Mouse (Mus musculus): ENCODE measurements around the gene Kcnab1.
"Not testable (repeated sequence)": the region's sequence is repeated elsewhere in the genome, so short reads cannot be mapped to it uniquely, and the experiment has no call there.

The Kcnab1 gene

GRCm38 (mm10) chr3:65365921-65366710 lies 256.9 kb downstream of the Kcnab1 start:
- no peak for DNase-seq (ENCODE audit: low read depth, low spot score)

DNA sequence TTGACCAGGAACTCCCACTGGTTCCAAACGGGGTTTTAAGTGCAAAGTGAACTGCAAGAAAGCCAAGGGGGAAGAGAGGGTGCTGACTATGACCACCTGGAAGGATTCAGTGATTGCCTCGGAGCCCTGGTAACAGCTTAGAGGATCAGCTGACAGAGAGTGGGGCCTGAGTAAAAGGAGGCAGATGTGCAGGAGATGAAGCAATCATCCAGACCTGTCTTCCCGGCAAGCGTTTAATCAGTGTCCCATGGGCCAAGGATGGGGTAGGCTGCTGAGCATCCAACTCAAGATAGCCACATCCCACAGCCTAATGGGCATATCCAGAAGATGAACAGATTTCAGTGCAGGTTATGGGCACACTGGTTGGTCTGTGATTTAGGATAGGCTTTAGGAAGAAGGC lies 258.8 kb downstream of the Kcnab1 start:
- DNase-seq (ENCODE audit: low read depth, low spot score), result no peak

DNA sequence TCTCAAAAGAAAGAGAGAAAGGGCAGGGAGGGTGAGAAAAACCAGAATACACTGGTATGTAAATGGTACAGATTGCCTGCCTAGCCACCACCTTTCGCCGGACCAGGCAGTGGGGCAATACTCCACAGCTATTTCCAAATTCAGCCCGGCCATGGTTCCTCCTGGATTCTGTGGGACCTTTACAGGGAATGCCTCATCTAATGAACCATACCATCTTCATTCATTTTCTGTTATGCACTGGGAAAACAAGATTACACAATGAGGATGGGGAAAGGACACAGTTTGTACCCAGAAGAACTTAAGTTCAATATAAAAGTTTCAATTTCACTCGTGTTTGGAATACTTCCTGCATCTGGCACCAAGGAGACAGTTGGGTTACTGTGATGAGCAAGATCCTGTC lies 263.4 kb downstream of the Kcnab1 start:
- DNase-seq (ENCODE audit: low read depth, low spot score), result no peak

GRCm38 (mm10) chr3:65373594-65374182 lies 264.5 kb downstream of the Kcnab1 start:
- no peak for DNase-seq (ENCODE audit: low read depth, low spot score)

DNA sequence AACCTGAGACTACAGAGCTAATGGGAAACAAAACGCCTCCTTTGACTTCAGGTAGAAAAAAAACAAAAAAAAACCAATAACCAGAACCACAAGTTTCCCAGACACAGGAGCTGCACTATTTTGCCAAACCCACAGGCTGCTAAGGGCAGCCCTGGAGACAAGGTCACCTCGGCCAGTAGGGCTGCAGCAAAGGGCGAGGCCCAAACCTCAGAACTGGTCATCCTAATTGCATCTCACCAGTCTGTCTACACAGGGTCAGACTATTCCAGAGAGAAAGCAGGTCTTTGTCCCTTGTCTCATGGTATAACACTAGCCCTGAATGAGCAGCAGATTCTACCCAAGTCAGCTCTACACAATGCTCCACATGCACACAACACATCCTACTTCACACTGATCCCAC lies 265.5 kb downstream of the Kcnab1 start:
- DNase-seq (ENCODE audit: low read depth, low spot score), result no peak

DNA sequence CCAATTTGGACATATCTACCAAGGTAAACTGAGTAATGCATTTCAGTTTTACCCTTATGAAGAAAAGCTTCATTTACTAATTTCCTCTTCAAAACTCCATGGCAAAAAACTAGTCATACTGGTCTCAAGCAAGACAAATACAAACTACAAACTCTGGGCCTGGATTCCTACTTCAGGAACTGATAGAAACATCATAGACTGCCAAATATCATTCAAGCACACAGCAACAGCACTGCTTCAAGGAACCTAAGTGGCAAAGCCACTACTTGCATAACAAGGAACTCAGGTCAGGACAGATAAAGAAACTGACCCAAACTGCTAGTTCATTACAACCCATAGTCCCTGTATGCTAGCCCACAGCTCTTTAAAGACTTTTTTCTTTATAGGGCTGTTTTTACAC lies 269.5 kb downstream of the Kcnab1 start:
- no peak for DNase-seq (ENCODE audit: low read depth, low spot score)

- DNase-seq (ENCODE audit: low read depth, low spot score), result peak; percentile 35
Observed at GRCm38 (mm10) chr3:65379884-65380539, 270.8 kb downstream of the Kcnab1 start.

DNA sequence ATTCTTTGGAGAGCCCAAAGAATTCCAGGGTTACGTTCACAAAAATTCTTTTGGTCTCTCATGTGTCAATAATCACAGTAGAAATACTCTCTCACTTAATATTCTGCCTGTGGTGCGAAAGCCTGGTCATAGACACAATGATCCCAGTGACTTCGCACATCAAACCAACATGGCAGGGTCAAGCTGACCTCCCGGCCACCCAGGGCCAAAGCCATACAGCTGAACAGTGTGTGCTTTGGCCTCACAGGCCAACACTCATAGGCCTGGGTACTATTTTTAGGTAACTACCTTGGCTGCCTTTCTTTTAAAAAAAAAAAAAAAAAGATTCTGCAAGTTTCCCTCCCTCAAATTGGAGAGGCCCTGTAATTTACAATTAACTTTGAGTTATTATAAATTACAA lies 271.9 kb downstream of the Kcnab1 start:
- DNase-seq (ENCODE audit: low read depth, low spot score), result no peak

DNA sequence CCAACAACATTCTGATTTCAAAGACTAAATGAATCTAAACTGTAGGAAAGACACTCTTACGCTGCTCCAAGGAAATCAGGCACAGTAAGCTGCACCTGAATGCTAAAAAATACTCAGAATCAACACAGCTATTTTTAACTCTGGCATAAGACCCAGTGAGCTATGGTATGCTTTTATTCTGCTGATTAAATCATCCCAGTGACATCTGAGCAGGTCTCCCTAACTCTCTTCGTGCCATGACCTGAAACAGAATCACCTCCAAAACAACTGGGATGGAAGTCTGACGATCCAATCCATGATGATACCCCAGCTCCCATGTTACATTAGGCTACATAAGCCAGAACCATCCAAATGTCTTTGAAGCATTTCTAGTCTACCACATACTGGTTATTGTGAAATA lies 275.2 kb downstream of the Kcnab1 start:
- no peak for DNase-seq (ENCODE audit: low read depth, low spot score)

DNA sequence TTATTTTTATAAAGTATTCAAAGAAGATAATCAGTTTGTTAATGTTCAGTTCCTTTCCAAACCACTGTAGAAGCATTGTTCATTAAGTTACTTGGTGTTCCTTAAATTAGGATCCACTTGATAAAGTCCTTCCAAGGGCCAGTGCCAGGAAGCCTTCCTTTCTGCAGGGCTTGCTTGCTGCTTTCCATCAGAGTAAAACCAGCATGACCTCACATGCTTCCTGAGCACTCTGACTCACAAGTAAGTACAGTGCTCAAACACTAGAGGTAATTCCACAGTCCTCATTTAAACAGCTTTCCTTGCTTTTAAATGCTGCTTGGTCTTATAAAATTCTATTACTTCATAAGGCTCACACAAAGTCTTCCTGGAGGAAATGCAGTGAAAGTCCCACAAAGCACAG lies 276.6 kb downstream of the Kcnab1 start:
- no peak for DNase-seq (ENCODE audit: low read depth, low spot score)

DNA sequence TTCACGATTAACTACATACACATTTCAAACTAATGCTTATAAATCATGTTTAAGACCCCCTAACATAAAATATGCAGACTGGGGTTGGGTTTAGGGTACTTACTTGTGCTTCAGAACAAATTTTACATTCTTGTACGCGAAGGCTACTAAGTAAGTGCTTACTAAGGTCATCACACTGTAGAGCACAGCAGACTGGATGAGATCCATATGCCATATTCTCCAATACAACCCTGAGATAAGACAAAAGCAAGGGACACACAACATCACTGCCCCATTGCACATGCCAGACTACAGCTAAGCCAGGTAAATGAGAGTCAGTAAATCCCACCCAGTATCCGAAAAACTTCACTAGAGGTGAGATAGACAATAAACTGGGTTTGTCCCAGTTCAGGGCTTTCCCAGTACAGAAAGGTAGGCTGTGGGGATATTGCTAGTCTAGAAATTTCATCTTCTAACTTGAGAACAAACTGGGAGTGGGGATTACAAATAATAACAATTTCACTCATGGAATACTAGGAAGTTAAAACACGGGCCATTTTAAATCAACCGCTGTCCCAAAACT lies 282.1 kb downstream of the Kcnab1 start:
- no peak for DNase-seq (ENCODE audit: low read depth, low spot score)

- DNase-seq (ENCODE audit: low read depth, low spot score), result no peak
Observed at GRCm38 (mm10) chr3:65391784-65392420, 282.7 kb downstream of the Kcnab1 start.

GRCm38 (mm10) chr3:65392421-65392817 lies 283.2 kb downstream of the Kcnab1 start, which contains the start of gene Ssr3:
Gene Ssr3 (minus strand): TSS chr3:65392623.
- DNase-seq (ENCODE audit: low read depth, low spot score), result peak; percentile 97

- DNase-seq (ENCODE audit: low read depth, low spot score), result not testable (repeated sequence)
Observed at GRCm38 (mm10) chr3:65395111-65395510, 285.9 kb downstream of the Kcnab1 start.

DNA sequence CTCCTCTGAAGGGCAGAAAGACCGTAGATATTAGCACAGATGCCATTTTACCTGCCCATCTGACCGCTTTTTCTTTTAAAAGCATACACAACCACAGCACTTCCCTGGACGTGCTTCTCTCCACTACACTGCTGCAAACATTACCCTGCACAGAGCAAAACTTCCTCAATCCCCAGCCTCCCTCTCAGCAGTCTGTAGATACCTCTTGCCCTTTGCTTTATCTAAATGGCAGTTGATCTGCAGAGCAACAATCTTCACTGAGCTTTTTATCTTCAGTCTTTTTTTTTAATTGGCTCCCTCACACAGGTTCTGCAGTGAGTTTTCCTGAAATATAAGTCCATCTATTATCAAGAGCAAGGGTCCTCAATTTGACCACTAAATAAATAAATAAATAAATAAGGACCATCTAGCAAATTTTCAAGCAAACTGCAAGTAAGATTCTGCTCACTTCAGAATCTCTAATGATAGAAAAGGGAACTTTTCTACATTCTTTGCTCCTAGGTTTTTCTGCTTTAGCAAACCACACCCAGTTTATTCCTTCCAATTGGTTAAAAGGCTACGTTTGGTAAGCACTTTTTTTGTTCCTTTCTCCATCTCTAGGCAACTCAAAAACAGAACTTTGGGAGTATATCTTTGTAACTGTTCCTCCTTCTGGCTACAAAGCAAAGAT lies 287.8 kb downstream of the Kcnab1 start:
- no peak for DNase-seq (ENCODE audit: low read depth, low spot score)

- no peak for DNase-seq (ENCODE audit: low read depth, low spot score)
Observed at GRCm38 (mm10) chr3:65397566-65397965, 288.4 kb downstream of the Kcnab1 start.

DNA sequence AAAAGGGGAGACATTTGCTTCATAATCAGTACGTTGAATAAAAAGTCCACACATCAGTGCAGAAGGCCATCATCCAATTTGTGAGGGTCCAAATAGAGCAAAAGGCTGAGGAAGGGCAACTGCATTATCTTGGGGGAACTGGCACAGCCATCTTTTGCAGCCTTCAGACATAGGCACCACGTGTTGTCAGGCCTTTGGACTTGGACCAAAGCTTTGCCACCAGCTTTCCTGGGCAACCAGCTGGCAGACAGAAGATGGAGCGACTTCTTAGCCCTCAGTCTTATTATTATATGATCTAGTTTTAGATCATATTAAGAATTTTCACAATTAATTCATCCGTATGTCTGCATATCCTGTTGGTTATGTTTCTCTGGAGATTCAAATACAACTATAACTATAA lies 296.6 kb downstream of the Kcnab1 start:
- no peak for DNase-seq (ENCODE audit: low read depth, low spot score)

GRCm38 (mm10) chr3:65407891-65408290 lies 298.7 kb downstream of the Kcnab1 start:
- no peak for DNase-seq (ENCODE audit: low read depth, low spot score)

DNA sequence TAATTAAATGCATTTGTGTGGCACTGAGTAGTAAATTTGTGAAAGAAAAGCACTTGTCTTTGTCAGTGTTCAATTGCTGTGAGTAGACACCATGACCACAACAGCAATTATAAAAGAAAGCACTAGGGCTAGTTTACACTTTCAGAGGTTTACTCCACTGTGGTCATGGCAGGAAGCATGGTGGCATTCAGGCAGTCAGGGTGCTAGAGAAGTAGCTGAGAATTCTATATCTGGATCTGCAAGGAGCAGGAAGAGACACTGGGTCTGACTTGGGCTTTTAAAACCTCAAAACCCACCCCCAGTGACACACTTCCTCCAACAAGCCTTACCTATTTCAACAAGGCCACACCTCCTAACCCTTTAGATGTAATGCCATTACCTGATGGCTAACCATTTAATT lies 307.4 kb downstream of the Kcnab1 start:
- no peak for DNase-seq (ENCODE audit: low read depth, low spot score)

DNA sequence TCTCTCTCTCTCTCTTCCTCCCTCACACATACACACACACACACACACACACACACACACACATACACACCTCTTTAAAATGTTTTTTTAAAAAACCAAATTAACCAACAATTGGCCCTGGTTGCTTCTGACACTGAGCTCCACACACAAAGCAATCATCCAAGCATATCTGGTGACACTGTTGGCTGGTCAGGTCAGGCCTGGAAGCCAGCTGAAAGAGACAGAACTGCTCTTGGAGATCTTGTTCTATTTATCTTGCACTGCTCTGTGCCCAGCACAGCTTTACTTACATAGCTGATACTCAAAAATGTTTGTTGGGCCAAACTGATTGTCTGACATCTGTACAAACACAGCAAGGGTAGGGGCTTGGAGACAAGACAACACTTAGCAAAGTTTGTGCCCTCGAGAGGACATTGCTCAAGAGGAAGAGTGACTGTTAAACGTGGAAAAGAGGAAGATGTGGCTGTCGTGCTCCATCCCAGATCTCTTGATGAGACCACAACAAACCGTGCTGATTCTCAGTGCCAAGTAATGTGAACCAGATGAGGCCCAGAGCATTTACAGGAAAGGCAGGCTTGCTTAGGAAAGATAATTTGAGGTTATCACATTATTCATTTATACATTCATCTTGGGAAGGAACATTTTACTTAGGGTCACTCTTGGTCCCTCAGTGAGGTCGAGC lies 308.9 kb downstream of the Kcnab1 start:
- DNase-seq (ENCODE audit: low read depth, low spot score), result no peak

DNA sequence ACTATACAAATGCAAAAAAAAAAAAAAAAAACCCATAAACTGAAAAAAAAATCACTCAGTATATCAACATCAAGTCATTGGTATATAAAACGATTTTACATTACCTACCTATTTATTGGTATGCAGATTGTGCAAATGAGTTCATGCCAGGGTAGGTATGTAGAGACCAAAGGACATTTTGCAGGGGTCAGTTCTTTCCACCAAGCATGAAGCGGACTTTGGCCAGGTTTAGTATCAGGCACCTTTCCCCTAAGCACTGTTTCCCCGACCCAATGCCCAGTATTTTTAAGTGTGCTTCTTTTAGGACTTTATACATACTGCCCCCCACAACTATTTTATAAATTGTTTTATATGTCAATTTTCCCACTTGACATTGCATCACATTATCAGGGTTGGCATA lies 310.5 kb downstream of the Kcnab1 start:
- DNase-seq (ENCODE audit: low read depth, low spot score), result no peak
